Mouse (Mus musculus): Measurements from ENCODE around the gene Fam189a1. TPM values are rescaled to one million over a fixed set of nuclear protein-coding genes. Genes with fewer than 3 reads are reported as not detected.
A peak's percentile ranks its signal among the peaks of the same experiment; 100 is the strongest.

The Fam189a1 gene
- polyA plus RNA-seq, 1 experiment from 2014 or later = 3.6 TPM

DNA sequence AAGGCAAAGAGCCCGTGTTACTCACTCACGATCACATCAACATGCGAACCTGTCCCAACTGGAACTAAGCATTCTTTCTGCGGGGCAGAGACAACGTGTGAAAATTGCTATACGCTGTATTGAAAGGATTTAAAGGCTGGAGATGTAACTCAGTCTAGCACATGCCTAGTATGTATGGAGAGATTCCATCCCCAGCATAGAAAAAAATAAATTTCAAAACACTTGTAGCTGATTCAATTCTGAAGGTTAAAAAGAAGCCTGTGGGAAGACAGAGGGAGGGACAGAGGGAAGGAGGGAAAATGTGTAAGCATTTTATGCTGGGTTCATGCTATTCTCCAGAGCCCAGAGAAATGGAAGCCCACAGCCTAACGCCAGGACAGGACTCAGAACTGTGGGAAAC lies 2.5 kb downstream of the Fam189a1 start:
- H3K27me3 ChIP-seq (replicated peaks; ENCODE audit: control insufficient read depth, insufficient read depth, low read length) = peaks cover 48% of the 10 kb centered on the region

DNA sequence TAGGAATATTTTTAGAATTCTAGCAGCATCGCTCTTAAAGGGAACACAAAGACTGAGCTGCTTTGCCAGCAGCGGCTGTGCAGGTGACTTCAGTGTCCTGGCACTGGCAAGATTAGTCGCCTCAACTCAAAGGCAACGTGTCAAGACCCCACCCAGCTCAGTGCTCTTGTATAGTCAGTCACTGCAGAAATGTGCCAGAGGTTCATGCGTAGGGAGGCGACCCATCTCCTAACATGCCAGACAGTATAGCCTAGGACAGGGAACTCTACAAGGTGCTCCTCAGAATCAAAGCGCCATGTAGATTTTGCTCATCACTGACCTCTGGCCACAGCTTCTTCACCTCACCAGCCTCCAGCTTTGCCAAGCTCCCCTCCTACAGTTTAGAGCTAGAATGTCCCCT lies 4.8 kb downstream of the Fam189a1 start:
- WGBS = 82% methylated on average over 7 of the region's 7 CpGs
- H3K4me3 ChIP-seq (ENCODE audit: low read depth, low read length) = no peak overlapping the region
- H3K9ac ChIP-seq (ENCODE audit: low read depth, low read length) = no peak overlapping the region
- no peaks in the 10 kb centered on the region for H3K36me3 ChIP-seq (ENCODE audit: control insufficient read depth, insufficient read depth, low read length)
- H3K27me3 ChIP-seq (replicated peaks; ENCODE audit: control insufficient read depth, insufficient read depth, low read length) = peaks cover 27% of the 10 kb centered on the region
- no peak for DNase-seq (ENCODE audit: low spot score)
- no peak overlapping the region for H3K4me2 ChIP-seq (ENCODE audit: low read depth, low read length)
- no peaks in the 10 kb centered on the region for H3K4me1 ChIP-seq (ENCODE audit: control insufficient read depth, insufficient read depth, low read length)
- no peak overlapping the region for H3K27ac ChIP-seq (replicated peaks; ENCODE audit: low read depth, low read length)
- ATAC-seq (ENCODE audit: low read depth) = no peak
- no peaks in the 10 kb centered on the region for H3K9me3 ChIP-seq (ENCODE audit: control insufficient read depth, low read length)

More for the DNA sequence above, 2.5 kb downstream of the Fam189a1 start:
- Histone ChIP-seq H3K9me3 (ENCODE audit: control insufficient read depth, low read length) (no peaks in the 10 kb centered on the region), H3K4me2 (ENCODE audit: low read depth, low read length) (no peak overlapping the region), H3K36me3 (ENCODE audit: control insufficient read depth, insufficient read depth, low read length) (no peaks in the 10 kb centered on the region), H3K27ac (replicated peaks; ENCODE audit: low read depth, low read length) (no peak overlapping the region), H3K4me3 (ENCODE audit: low read depth, low read length) (no peak overlapping the region), H3K4me1 (ENCODE audit: control insufficient read depth, insufficient read depth, low read length) (no peaks in the 10 kb centered on the region), H3K9ac (ENCODE audit: low read depth, low read length) (no peak overlapping the region)
- 64% methylated on average over 7 of the region's 7 CpGs for WGBS
- DNase-seq (ENCODE audit: low spot score) (no peak), ATAC-seq (ENCODE audit: low read depth) (no peak)

- no peak overlapping the region for H3K4me3 ChIP-seq (ENCODE audit: low read depth, low read length)
- DNase-seq (ENCODE audit: low spot score) (no peak), ATAC-seq (ENCODE audit: low read depth) (no peak)
- H3K9ac ChIP-seq (ENCODE audit: low read depth, low read length) = no peak overlapping the region
- H3K4me1 ChIP-seq (ENCODE audit: control insufficient read depth, insufficient read depth, low read length) = no peaks in the 10 kb centered on the region
- H3K9me3 ChIP-seq (ENCODE audit: control insufficient read depth, low read length) = no peaks in the 10 kb centered on the region
- no peak overlapping the region for H3K27ac ChIP-seq (replicated peaks; ENCODE audit: low read depth, low read length)
- no peaks in the 10 kb centered on the region for H3K36me3 ChIP-seq (ENCODE audit: control insufficient read depth, insufficient read depth, low read length)
- 79% methylated on average over 9 of the region's 9 CpGs for WGBS
- peaks cover 14% of the 10 kb centered on the region for H3K27me3 ChIP-seq (replicated peaks; ENCODE audit: control insufficient read depth, insufficient read depth, low read length)
- H3K4me2 ChIP-seq (ENCODE audit: low read depth, low read length) = no peak overlapping the region
These were observed 7.3 kb downstream of the Fam189a1 start for GRCm38 (mm10) chr7:65149040-65149439.

DNA sequence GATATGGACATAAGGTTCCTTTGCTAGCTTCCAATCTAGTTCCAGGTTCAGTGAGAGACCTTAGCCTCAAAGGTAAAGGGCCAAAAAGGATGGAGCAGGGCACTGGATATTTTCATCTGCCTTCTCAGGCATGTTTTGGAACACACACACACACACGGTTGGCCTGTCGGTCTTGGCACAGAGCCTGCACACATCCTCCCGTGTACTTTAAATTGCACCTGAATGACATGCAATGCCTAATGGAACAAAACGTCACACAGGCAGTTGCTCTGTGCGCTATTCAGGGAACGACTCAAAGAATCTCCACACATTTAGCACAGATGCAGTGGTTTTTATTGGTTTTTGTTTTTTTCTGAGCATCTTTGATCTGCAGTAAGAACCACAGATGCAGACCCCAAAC lies 11.5 kb downstream of the Fam189a1 start:
- no peaks in the 10 kb centered on the region for H3K9me3 ChIP-seq (ENCODE audit: control insufficient read depth, low read length)
- H3K9ac ChIP-seq (ENCODE audit: low read depth, low read length) = no peak overlapping the region
- 41% methylated on average over 6 of the region's 6 CpGs for WGBS
- H3K4me3 ChIP-seq (ENCODE audit: low read depth, low read length) = no peak overlapping the region
- H3K27me3 ChIP-seq (replicated peaks; ENCODE audit: control insufficient read depth, insufficient read depth, low read length) = no peaks in the 10 kb centered on the region
- H3K36me3 ChIP-seq (ENCODE audit: control insufficient read depth, insufficient read depth, low read length) = no peaks in the 10 kb centered on the region
- H3K4me1 ChIP-seq (ENCODE audit: control insufficient read depth, insufficient read depth, low read length) = no peaks in the 10 kb centered on the region
- DNase-seq (ENCODE audit: low spot score) (peak; percentile 10), ATAC-seq (ENCODE audit: low read depth) (no peak)
- H3K4me2 ChIP-seq (ENCODE audit: low read depth, low read length) = no peak overlapping the region
- no peak overlapping the region for H3K27ac ChIP-seq (replicated peaks; ENCODE audit: low read depth, low read length)

DNA sequence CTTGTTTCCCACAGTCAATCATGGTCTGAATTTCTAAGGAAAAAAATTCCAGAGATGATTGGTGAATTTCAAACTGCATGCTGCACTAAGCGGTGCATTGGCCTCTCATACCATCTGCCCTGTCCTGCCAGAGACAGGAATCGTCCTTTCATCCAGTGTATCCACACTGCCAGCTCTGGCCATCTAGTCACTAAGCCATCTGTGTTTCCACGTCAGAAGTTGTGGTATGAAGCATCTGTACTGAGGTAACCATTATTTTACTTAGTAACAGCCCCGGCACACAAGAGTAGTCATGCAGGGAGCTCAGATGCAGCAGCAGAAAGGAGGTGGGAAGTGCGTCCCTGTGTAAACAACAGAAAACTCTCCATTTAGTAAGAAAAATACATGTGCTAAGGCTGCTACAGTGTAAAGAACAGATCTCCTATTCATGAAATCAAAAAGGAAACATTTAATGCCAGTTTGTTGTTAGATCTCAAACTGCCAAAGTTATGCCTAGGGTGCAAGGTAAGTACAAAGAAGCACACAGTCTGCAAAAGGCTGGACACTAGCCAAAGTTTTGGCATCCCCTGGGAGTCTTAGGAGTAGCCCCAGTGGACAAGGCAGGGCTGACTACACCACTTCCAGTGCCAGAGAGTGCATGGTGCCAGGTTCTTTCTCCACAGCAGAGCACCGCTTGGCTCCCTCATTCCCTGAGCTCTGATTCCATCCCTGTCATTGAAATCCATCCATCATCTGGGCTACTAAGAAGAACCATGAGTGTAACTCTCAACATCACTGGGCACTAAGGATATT lies 14.3 kb downstream of the Fam189a1 start:
- Histone ChIP-seq H3K9ac (ENCODE audit: low read depth, low read length) (no peak overlapping the region), H3K9me3 (ENCODE audit: control insufficient read depth, low read length) (no peaks in the 10 kb centered on the region), H3K36me3 (ENCODE audit: control insufficient read depth, insufficient read depth, low read length) (no peaks in the 10 kb centered on the region), H3K4me3 (ENCODE audit: low read depth, low read length) (no peak overlapping the region), H3K27me3 (replicated peaks; ENCODE audit: control insufficient read depth, insufficient read depth, low read length) (no peaks in the 10 kb centered on the region), H3K4me2 (ENCODE audit: low read depth, low read length) (no peak overlapping the region), H3K4me1 (ENCODE audit: control insufficient read depth, insufficient read depth, low read length) (no peaks in the 10 kb centered on the region), H3K27ac (replicated peaks; ENCODE audit: low read depth, low read length) (peak overlapping the region; percentile 44)
- ATAC-seq (ENCODE audit: low read depth) = peak; percentile 57
- WGBS = 52% methylated on average over 6 of the region's 6 CpGs
- peak; percentile 30 for DNase-seq (ENCODE audit: low spot score)

- Histone ChIP-seq H3K4me3 (ENCODE audit: low read depth, low read length) (no peak overlapping the region), H3K4me1 (ENCODE audit: control insufficient read depth, insufficient read depth, low read length) (no peaks in the 10 kb centered on the region), H3K27ac (replicated peaks; ENCODE audit: low read depth, low read length) (no peak overlapping the region), H3K9me3 (ENCODE audit: control insufficient read depth, low read length) (no peaks in the 10 kb centered on the region), H3K36me3 (ENCODE audit: control insufficient read depth, insufficient read depth, low read length) (no peaks in the 10 kb centered on the region), H3K4me2 (ENCODE audit: low read depth, low read length) (no peak overlapping the region), H3K27me3 (replicated peaks; ENCODE audit: control insufficient read depth, insufficient read depth, low read length) (no peaks in the 10 kb centered on the region), H3K9ac (ENCODE audit: low read depth, low read length) (no peak overlapping the region)
- ATAC-seq (ENCODE audit: low read depth) = no peak
- DNase-seq (ENCODE audit: low spot score) = no peak
- WGBS = 73% methylated on average over 5 of the region's 5 CpGs
These were observed 15.5 kb downstream of the Fam189a1 start for GRCm38 (mm10) chr7:65140832-65141231.

DNA sequence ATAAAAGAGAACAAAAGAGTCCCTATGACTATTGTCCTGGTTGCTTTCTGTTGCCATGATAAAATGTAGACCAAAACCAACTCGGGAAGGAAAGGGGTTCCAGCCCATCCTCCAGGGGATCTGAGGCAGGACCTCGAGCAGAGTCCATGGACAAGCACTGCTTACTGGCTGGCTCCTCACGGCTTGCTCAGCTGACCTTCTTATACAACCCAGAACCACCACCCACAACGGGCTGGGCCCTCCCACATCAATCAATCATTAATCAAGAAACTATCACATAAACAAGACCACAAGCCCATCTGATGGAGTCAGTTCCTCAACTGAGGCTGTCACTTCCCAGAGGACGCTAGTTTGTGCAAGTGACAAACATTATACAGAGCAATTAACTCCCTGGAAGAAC lies 16.3 kb downstream of the Fam189a1 start:
- H3K9me3 ChIP-seq (ENCODE audit: control insufficient read depth, low read length) = no peaks in the 10 kb centered on the region
- H3K4me2 ChIP-seq (ENCODE audit: low read depth, low read length) = no peak overlapping the region
- DNase-seq (ENCODE audit: low spot score) = no peak
- no peak overlapping the region for H3K4me3 ChIP-seq (ENCODE audit: low read depth, low read length)
- H3K9ac ChIP-seq (ENCODE audit: low read depth, low read length) = no peak overlapping the region
- H3K27me3 ChIP-seq (replicated peaks; ENCODE audit: control insufficient read depth, insufficient read depth, low read length) = no peaks in the 10 kb centered on the region
- no peak for ATAC-seq (ENCODE audit: low read depth)
- no peak overlapping the region for H3K27ac ChIP-seq (replicated peaks; ENCODE audit: low read depth, low read length)
- no peaks in the 10 kb centered on the region for H3K4me1 ChIP-seq (ENCODE audit: control insufficient read depth, insufficient read depth, low read length)
- no peaks in the 10 kb centered on the region for H3K36me3 ChIP-seq (ENCODE audit: control insufficient read depth, insufficient read depth, low read length)
- 75% methylated on average over 5 of the region's 5 CpGs for WGBS

- ATAC-seq (ENCODE audit: low read depth) (no peak), DNase-seq (ENCODE audit: low spot score) (no peak)
- Histone ChIP-seq H3K9me3 (ENCODE audit: control insufficient read depth, low read length) (no peaks in the 10 kb centered on the region), H3K27me3 (replicated peaks; ENCODE audit: control insufficient read depth, insufficient read depth, low read length) (no peaks in the 10 kb centered on the region), H3K27ac (replicated peaks; ENCODE audit: low read depth, low read length) (no peak overlapping the region), H3K4me3 (ENCODE audit: low read depth, low read length) (no peak overlapping the region), H3K4me1 (ENCODE audit: control insufficient read depth, insufficient read depth, low read length) (no peaks in the 10 kb centered on the region; the same call in 1 of the 2 replicates), H3K4me2 (ENCODE audit: low read depth, low read length) (no peak overlapping the region), H3K9ac (ENCODE audit: low read depth, low read length) (no peak overlapping the region), H3K36me3 (ENCODE audit: control insufficient read depth, insufficient read depth, low read length) (no peaks in the 10 kb centered on the region)
- 82% methylated on average over 3 of the region's 3 CpGs for WGBS
These were observed 32.6 kb downstream of the Fam189a1 start for GRCm38 (mm10) chr7:65123766-65124165.

GRCm38 (mm10) chr7:65116903-65117302 lies 39.5 kb downstream of the Fam189a1 start:
- no peaks in the 10 kb centered on the region; the same call in 1 of the 2 replicates for H3K4me1 ChIP-seq (ENCODE audit: control insufficient read depth, insufficient read depth, low read length)
- H3K27ac ChIP-seq (replicated peaks; ENCODE audit: low read depth, low read length) = no peak overlapping the region
- WGBS = 89% methylated on average over 7 of the region's 7 CpGs
- no peaks in the 10 kb centered on the region for H3K27me3 ChIP-seq (replicated peaks; ENCODE audit: control insufficient read depth, insufficient read depth, low read length)
- H3K9me3 ChIP-seq (ENCODE audit: control insufficient read depth, low read length) = no peaks in the 10 kb centered on the region
- H3K4me2 ChIP-seq (ENCODE audit: low read depth, low read length) = no peak overlapping the region
- no peak overlapping the region for H3K4me3 ChIP-seq (ENCODE audit: low read depth, low read length)
- ATAC-seq (ENCODE audit: low read depth) (no peak), DNase-seq (ENCODE audit: low spot score) (no peak)
- H3K9ac ChIP-seq (ENCODE audit: low read depth, low read length) = no peak overlapping the region
- no peaks in the 10 kb centered on the region for H3K36me3 ChIP-seq (ENCODE audit: control insufficient read depth, insufficient read depth, low read length)
